Mouse (Mus musculus) midbrain, postnatal 0 days (tissue): ENCODE measurements around the gene Dlx1. TPM values are rescaled to one million over a fixed set of nuclear protein-coding genes. Genes with fewer than 3 reads are reported as not detected.

Experiments
- ATAC-seq: fragments of 200-750 bp; cut with Nextera tagmentation; 2 replicates; pipeline ENCODE4 v1.8.0; 2017; ENCODE audit warnings: moderate number of reproducible peaks, mild to moderate bottlenecking, moderate TSS enrichment, moderate library complexity; ENCODE audit not compliant: low FRiP score
- DNase-seq: peaks from one replicate; pipeline ENCODE4 v3.0.0-alpha.2; 2015; ENCODE audit warnings: low spot score
- H3K27ac ChIP-seq: fragments of 300-500 bp; sonication (generic); 2 replicates; pipeline ENCODE4 v1.5.1; 2014; ENCODE audit warnings: low read depth, mild to moderate bottlenecking, low read length, mixed read lengths
- H3K27me3 ChIP-seq: fragments of 300-500 bp; sonication (generic); 2 replicates; pipeline ENCODE4 v1.6.1; 2014; ENCODE audit warnings: low read length, control low read depth, mixed read lengths; ENCODE audit not compliant: insufficient read depth
- H3K36me3 ChIP-seq: fragments of 300-500 bp; sonication (generic); 2 replicates; pipeline ENCODE4 v1.6.1; 2014; ENCODE audit warnings: low read length, control low read depth, mixed read lengths; ENCODE audit not compliant: insufficient read depth
- H3K4me1 ChIP-seq: fragments of 300-500 bp; sonication (generic); 2 replicates; pipeline ENCODE4 v1.6.1; 2014; ENCODE audit warnings: mild to moderate bottlenecking, control low read depth, antibody characterized with exemption, low read length, mixed read lengths; ENCODE audit not compliant: insufficient read depth
- H3K4me2 ChIP-seq: fragments of 300-500 bp; sonication (generic); 2 replicates; pipeline ENCODE4 v1.6.1; 2014; ENCODE audit warnings: low read depth, mild to moderate bottlenecking, low read length, mixed read lengths; ENCODE audit not compliant: poor library complexity, severe bottlenecking
- H3K4me3 ChIP-seq: fragments of 300-500 bp; sonication (generic); 2 replicates; pipeline ENCODE4 v1.5.1; 2014; ENCODE audit warnings: low read depth, mild to moderate bottlenecking, low read length, moderate library complexity
- H3K9ac ChIP-seq: fragments of 300-500 bp; sonication (generic); replicated peaks from 2 replicates; pipeline ENCODE4 v1.6.1; 2014; ENCODE audit warnings: mild to moderate bottlenecking, low read length, moderate library complexity, mixed read lengths; ENCODE audit not compliant: poor library complexity, severe bottlenecking
- H3K9me3 ChIP-seq: fragments of 300-500 bp; sonication (generic); 2 replicates; pipeline ENCODE4 v1.6.1; 2016; ENCODE audit warnings: low read length, control low read depth
- CTCF ChIP-seq: IDR thresholded peaks from 2 replicates; pipeline ENCODE4 v1.5.1; 2016; ENCODE audit warnings: antibody characterized with exemption, mild to moderate bottlenecking
- WGBS: fragments of 180-500 bp; shearing (Covaris S2); extraction: QIAGEN DNeasy Blood & Tissue Kit; methylation state at CpG from one replicate; pipeline ENCODE4 v1.1.7; 2014; 5-methylcytosine and 5-hydroxymethylcytosine counted together
- polyA plus RNA-seq: library from polyadenylated mRNA; unstranded; fragments of >200 nt; fragmentation: Nextera tagmentation; extraction: Ambion mirVana; gene quantifications from 2 replicates; pipeline ENCODE4 v1.2.1, GENCODE M21; 2015
- total RNA-seq: library from RNA; depleted of rRNA; stranded (reverse); fragments of >200 nt; gene quantifications from 2 replicates; pipeline ENCODE4 v1.2.3, GENCODE M21; 2014; rRNA removed

The Dlx1 gene
- total and polyA plus RNA-seq, 2 experiments from 2014 or later: 2.8 to 25.5 TPM

GRCm38 (mm10) chr2:71577059-71577458 lies 49.1 kb downstream of the Dlx1 start:
- TF ChIP-seq CTCF: no peak
- 90% methylated on average over 2 of the region's 2 CpGs for WGBS
- no peak for ATAC-seq

GRCm38 (mm10) chr2:71580632-71581466 lies 52.9 kb downstream of the Dlx1 start:
- Histone ChIP-seq H3K27me3 (no peaks in the 10 kb centered on the region), H3K4me1 (no peaks in the 10 kb centered on the region), H3K4me3 (peak overlapping the region; percentile 56), H3K36me3 (no peaks in the 10 kb centered on the region), H3K9me3 (no peaks in the 10 kb centered on the region), H3K4me2 (peak overlapping the region; percentile 94), H3K27ac (no peak overlapping the region), H3K9ac (peak overlapping the region; percentile 48)
- DNase-seq (peak; percentile 50), ATAC-seq (peak; percentile 80)
- WGBS: 11% methylated on average over 50 of the region's 50 CpGs
- peak; percentile 68 for TF ChIP-seq CTCF

More at GRCm38 (mm10) chr2:71577059-71577458, 49.1 kb downstream of the Dlx1 start:
- no peak for DNase-seq
- Histone ChIP-seq H3K9ac (no peak overlapping the region), H3K36me3 (no peaks in the 10 kb centered on the region), H3K4me1 (no peaks in the 10 kb centered on the region), H3K27me3 (no peaks in the 10 kb centered on the region), H3K4me2 (no peak overlapping the region), H3K27ac (no peak overlapping the region), H3K9me3 (no peaks in the 10 kb centered on the region), H3K4me3 (no peak overlapping the region)

GRCm38 (mm10) chr2:71581488-71581887 lies 53.6 kb downstream of the Dlx1 start:
- ATAC-seq: peak; percentile 34; the same call in 1 of the 2 replicates
- Histone ChIP-seq H3K9me3 (no peaks in the 10 kb centered on the region), H3K36me3 (no peaks in the 10 kb centered on the region), H3K4me1 (no peaks in the 10 kb centered on the region), H3K27me3 (no peaks in the 10 kb centered on the region), H3K4me2 (peak overlapping the region; percentile 94), H3K9ac (0 out of 2 replicates have a peak overlapping the region, but pooled peaks have one; percentile 48), H3K27ac (no peak overlapping the region), H3K4me3 (peak overlapping the region; percentile 56)
- WGBS: 59% methylated on average over 5 of the region's 5 CpGs
- DNase-seq: no peak
- TF ChIP-seq CTCF: no peak

Other genes starting within 250 kb of the Dlx1 start
- 142 and 145 TPM in 2 replicates for gene Slc25a12, start 160.4 kb upstream of the Dlx1 start, total RNA-seq
- gene Slc25a12, start 160.4 kb upstream of the Dlx1 start, polyA plus RNA-seq: 118 and 120 TPM in 2 replicates
- 14.7 and 20.6 TPM in 2 replicates for gene Hat1, start 139.2 kb upstream of the Dlx1 start, total RNA-seq
- gene Hat1, start 139.2 kb upstream of the Dlx1 start, polyA plus RNA-seq: 29.6 and 30.0 TPM in 2 replicates
- gene Metap1d, start 74.8 kb upstream of the Dlx1 start, total RNA-seq: 14.4 and 16.9 TPM in 2 replicates
- gene Metap1d, start 74.8 kb upstream of the Dlx1 start, polyA plus RNA-seq: 25.1 and 27.7 TPM in 2 replicates
- 0.38 and 1.2 TPM in 2 replicates for gene Dlx2, start 18.6 kb downstream of the Dlx1 start, total RNA-seq
- gene Dlx2, start 18.6 kb downstream of the Dlx1 start, polyA plus RNA-seq: 3.1 and 8.4 TPM in 2 replicates
- gene Itga6, start 217.5 kb downstream of the Dlx1 start, total RNA-seq: 38.9 and 41.5 TPM in 2 replicates
- gene Itga6, start 217.5 kb downstream of the Dlx1 start, polyA plus RNA-seq: 14.5 and 16.0 TPM in 2 replicates